9 mouse cellular contexts compared by ENCODE assay signal in the genomic region with DNA sequence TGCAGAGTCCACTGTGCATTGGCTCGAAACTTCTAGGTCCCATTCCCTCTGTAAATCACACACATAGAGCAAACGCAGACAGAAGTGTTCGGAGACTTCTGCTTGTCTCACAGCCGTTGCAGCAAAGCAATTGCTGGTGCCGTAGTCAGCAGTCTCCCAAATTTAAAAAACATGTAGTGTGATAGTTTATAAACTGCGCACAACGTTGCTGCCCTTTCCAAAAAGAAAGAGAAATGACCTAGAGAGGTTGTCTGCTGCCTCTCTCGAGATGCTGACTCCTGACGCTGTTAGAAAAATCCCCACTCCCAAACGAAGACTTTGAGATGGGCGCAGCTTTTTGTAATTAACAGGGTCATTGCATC. TPM values are rescaled to one million over a fixed set of nuclear protein-coding genes. Genes with fewer than 3 reads are reported as not detected.
DNase-seq lines count a peak whose midpoint lies in the region; ATAC-seq and TF ChIP-seq lines count a peak whose summit lies in the region.
"Had no signal": no experiment of that assay in that cellular context is flagged by ENCODE, and none has a peak within 500 bp of the region (broad histone marks: within the 10 kb centered on the region; RNA-seq: fewer than 3 reads in every experiment).

No protein-coding gene starts in this region.

- 29% methylated on average over 11 of the region's 11 CpGs for WGBS in heart, embryonic 13.5 days
- WGBS in forebrain, postnatal 0 days: 23% methylated on average over 11 of the region's 11 CpGs
- WGBS in liver, embryonic 16.5 days (ENCODE audit: insufficient replicate concordance): 20% methylated on average over 11 of the region's 11 CpGs

- no peak for ATAC-seq in heart, embryonic 13.5 days (ENCODE audit: extremely low read depth, insufficient number of reproducible peaks, low FRiP score, low TSS enrichment)
- ATAC-seq in forebrain, postnatal 0 days: peak; percentile 26
- no peak for ATAC-seq in liver, embryonic 16.5 days (ENCODE audit: low read depth)

- intact Hi-C loops in heart, postnatal 10 days (cut with DNase I): loop anchor here (5.0 kb wide), 1 partner anchor 46 kb away; no protein-coding TSS in a partner anchor

- H3K9ac ChIP-seq in heart, embryonic 13.5 days: peak overlapping the region; percentile 76
- no peak overlapping the region for H3K9ac ChIP-seq in ES-E14 (ENCODE audit: insufficient read depth, low read depth, low read length, poor library complexity, severe bottlenecking)
- no peak overlapping the region for H3K9ac ChIP-seq in forebrain, postnatal 0 days
- no peak overlapping the region; the same call in 1 of the 2 replicates for H3K9ac ChIP-seq in liver, embryonic 16.5 days (ENCODE audit: low read depth, low read length)

- TF ChIP-seq CTCF in forebrain, postnatal 0 days (IDR thresholded peaks at IDR 0.05; ENCODE audit: low read depth): no peak

- in situ Hi-C loops in ES-E14 (cut with MboI; ENCODE audit: low sequenced_read_pairs in 2 of 2, unreplicated experiment in 2 of 2): no loop called here

- peak overlapping the region; percentile 56 for H3K4me3 ChIP-seq in heart, embryonic 13.5 days
- peak overlapping the region; percentile 50 to 52; a peak in 3 of 4 replicates for H3K4me3 ChIP-seq in ES-E14 (ENCODE audit: insufficient read depth in 1 of 2, low read depth in 1 of 2, low read length in 2 of 2, poor library complexity in 1 of 2, severe bottlenecking in 1 of 2)
- H3K4me3 ChIP-seq in forebrain, postnatal 0 days (ENCODE audit: low read depth, low read length): peak overlapping the region; percentile 49
- peak overlapping the region; percentile 53 for H3K4me3 ChIP-seq in liver, embryonic 16.5 days (ENCODE audit: low read depth, low read length)

- peak overlapping the region; percentile 96 for H3K4me2 ChIP-seq in heart, embryonic 13.5 days
- peak overlapping the region; percentile 97 for H3K4me2 ChIP-seq in forebrain, postnatal 0 days (ENCODE audit: low read depth)
- peak overlapping the region; percentile 66 for H3K4me2 ChIP-seq in liver, embryonic 16.5 days (ENCODE audit: low read depth, low read length)

- H3K4me1 ChIP-seq in heart, embryonic 13.5 days: peaks cover 19% of the 10 kb centered on the region
- H3K4me1 ChIP-seq in ES-E14 (ENCODE audit: control insufficient read depth in 2 of 2, insufficient read depth in 2 of 2, low read length in 2 of 2, poor library complexity in 1 of 2): peaks cover 0 to 3% of the 10 kb centered on the region in 2 experiments; a peak in 1 of 4 replicates
- H3K4me1 ChIP-seq in forebrain, postnatal 0 days (ENCODE audit: insufficient read depth): peaks cover 6% of the 10 kb centered on the region; the same call in 1 of the 2 replicates
- no peaks in the 10 kb centered on the region for H3K4me1 ChIP-seq in liver, embryonic 16.5 days (ENCODE audit: control insufficient read depth, low read depth, low read length)

- H3K9me3 ChIP-seq in heart, embryonic 13.5 days: no peaks in the 10 kb centered on the region
- H3K9me3 ChIP-seq in ES-E14 (ENCODE audit: control insufficient read depth, insufficient read depth, low read depth, low read length): no peaks in the 10 kb centered on the region
- H3K9me3 ChIP-seq in forebrain, postnatal 0 days (ENCODE audit: low read length): no peaks in the 10 kb centered on the region
- no peaks in the 10 kb centered on the region for H3K9me3 ChIP-seq in liver, embryonic 16.5 days (replicated peaks; ENCODE audit: control insufficient read depth, low read length)

- H3K27me3 ChIP-seq in heart, embryonic 13.5 days (replicated peaks): peaks cover 24% of the 10 kb centered on the region
- H3K27me3 ChIP-seq in forebrain, postnatal 0 days (ENCODE audit: insufficient read depth, low read length): no peaks in the 10 kb centered on the region
- H3K27me3 ChIP-seq in liver, embryonic 16.5 days (ENCODE audit: control insufficient read depth, insufficient read depth, low read depth, low read length): peaks cover 20% of the 10 kb centered on the region

- no peaks in the 10 kb centered on the region for H3K36me3 ChIP-seq in heart, embryonic 13.5 days
- H3K36me3 ChIP-seq in ES-E14 (ENCODE audit: control insufficient read depth, insufficient read depth, low read length, poor library complexity, severe bottlenecking): no peaks in the 10 kb centered on the region
- no peaks in the 10 kb centered on the region for H3K36me3 ChIP-seq in forebrain, postnatal 0 days (ENCODE audit: insufficient read depth)
- H3K36me3 ChIP-seq in liver, embryonic 16.5 days (ENCODE audit: control insufficient read depth, insufficient read depth): no peaks in the 10 kb centered on the region

- H3K27ac ChIP-seq in heart, embryonic 13.5 days (replicated peaks): peak overlapping the region; percentile 87
- no peak overlapping the region for H3K27ac ChIP-seq in ES-E14 (ENCODE audit: insufficient read depth, low read depth, low read length, poor library complexity, severe bottlenecking)
- H3K27ac ChIP-seq in forebrain, postnatal 0 days (ENCODE audit: low read depth, low read length): no peak overlapping the region
- H3K27ac ChIP-seq in liver, embryonic 16.5 days (ENCODE audit: low read length): no peak overlapping the region

- no peak for DNase-seq in heart, postnatal 10 days
- no peak for DNase-seq in ES-E14 (ENCODE audit: low read depth, low spot score)
- no peak for DNase-seq in forebrain, postnatal 0 days
- DNase-seq in thymus, postnatal 0 days (ENCODE audit: low spot score): no peak
- no peak for DNase-seq in gastrocnemius, adult 18-20 months (ENCODE audit: low spot score)
- no peak for DNase-seq in left cerebral cortex, adult 11 months (ENCODE audit: low spot score)

TF ChIP-seq in ES-E14, 5 proteins besides CTCF, POLR2A, EP300 and RAD21:
- TF ChIP-seq ZC3H11A (IDR thresholded peaks at IDR 0.05; ENCODE audit: borderline replicate concordance, low read depth, low read length) (no peak), CHD2 (IDR thresholded peaks at IDR 0.05; ENCODE audit: low read depth, low read length) (no peak), HCFC1 (IDR thresholded peaks at IDR 0.05; ENCODE audit: borderline replicate concordance, insufficient read depth, low read length) (no peak), MAFK (IDR thresholded peaks at IDR 0.05; ENCODE audit: insufficient read depth, low read depth, low read length) (no peak), ZNF384 (IDR thresholded peaks at IDR 0.05; ENCODE audit: low read depth, low read length) (no peak)

RNA-seq across cellular contexts. Expression of gene Fbln5, which starts 0.6 kb away (rescaled TPM):
- polyA plus RNA-seq in heart, embryonic 13.5 days (2015; fragmentation: Nextera tagmentation; extraction: Ambion mirVana): 154 and 160 TPM in 2 replicates
- total RNA-seq in heart, postnatal 10 days (2021): 10 to 100 TPM; 47.1 to 52.2 TPM
- 0.63 and 0.76 TPM in 2 replicates for total RNA-seq in ES-E14 (2012; rRNA removed)
- 4.2 and 7.5 TPM in 2 replicates for total RNA-seq in forebrain, postnatal 0 days (2014; rRNA removed)
- polyA plus RNA-seq in forebrain, postnatal 0 days (2015; fragmentation: Nextera tagmentation; extraction: Ambion mirVana): 14.0 and 15.6 TPM in 2 replicates
- 6.8 and 7.6 TPM in 2 replicates for polyA plus RNA-seq in liver, embryonic 16.5 days (2015; fragmentation: Nextera tagmentation; extraction: Ambion mirVana)
- 22.5 and 30.4 TPM in 2 replicates for polyA plus RNA-seq in thymus, postnatal 0 days (2015; fragmentation: Nextera tagmentation; extraction: Ambion mirVana)
- total RNA-seq in gastrocnemius, adult 18-20 months (2021): 10 to 100 TPM in 1 of 2 experiments, 1 to 10 TPM in 1; 9.6 to 14.7 TPM
- total RNA-seq: common myeloid progenitor, adult 5-6 weeks had no signal
